Mouse (Mus musculus) bone marrow, adult 2 months (tissue): ENCODE data around the gene Orm3. TPM values are rescaled to one million over a fixed set of nuclear protein-coding genes. Genes with fewer than 3 reads are reported as not detected.
"Not testable (repeated sequence)": the region's sequence is repeated elsewhere in the genome, so short reads cannot be mapped to it uniquely, and the experiment has no call there.

Source experiments
- H3K27ac ChIP-seq: fragments of 200-500 bp; 2 replicates; pipeline ENCODE4 v1.5.1; 2012; ENCODE audit warnings: low read depth, mild to moderate bottlenecking, control low read depth, inconsistent platforms, low read length; ENCODE audit not compliant: control insufficient read depth, poor library complexity, insufficient read depth
- H3K4me1 ChIP-seq: fragments of 200-500 bp; 2 replicates; pipeline ENCODE4 v1.6.1; 2011; ENCODE audit warnings: low read length; ENCODE audit not compliant: control insufficient read depth, insufficient read depth
- H3K4me3 ChIP-seq: fragments of 200-500 bp; replicated peaks from 2 replicates; pipeline ENCODE3; 2011; ENCODE audit warnings: mild to moderate bottlenecking, low read depth, low read length, control low read depth; ENCODE audit not compliant: control insufficient read depth
- CTCF ChIP-seq: fragments of 200-500 bp; IDR thresholded peaks from 2 replicates; pipeline ENCODE4 v1.5.1; 2011; ENCODE audit warnings: low read length, control low read depth; ENCODE audit not compliant: control insufficient read depth, insufficient read depth
- POLR2A ChIP-seq: fragments of 200-500 bp; IDR thresholded peaks from 2 replicates; pipeline ENCODE4 v1.6.1; 2011; ENCODE audit warnings: low read depth, mild to moderate bottlenecking, control low read depth, low read length, borderline replicate concordance; ENCODE audit not compliant: control insufficient read depth
- WGBS: fragments of 180-500 bp; shearing (Covaris S2); methylation state at CpG from one replicate; pipeline ENCODE4 v1.1.7; 2018; 5-methylcytosine and 5-hydroxymethylcytosine counted together
- polyA plus RNA-seq: library from polyadenylated mRNA; stranded (reverse); fragments of >200 nt; gene quantifications from 2 replicates; pipeline ENCODE4 v1.2.4, GENCODE M21; 2011; ENCODE audit warnings: low replicate concordance; ENCODE audit not compliant: missing spikeins, insufficient read depth, insufficient read length

The Orm3 gene
- not detected in 2 replicates for polyA plus RNA-seq

DNA sequence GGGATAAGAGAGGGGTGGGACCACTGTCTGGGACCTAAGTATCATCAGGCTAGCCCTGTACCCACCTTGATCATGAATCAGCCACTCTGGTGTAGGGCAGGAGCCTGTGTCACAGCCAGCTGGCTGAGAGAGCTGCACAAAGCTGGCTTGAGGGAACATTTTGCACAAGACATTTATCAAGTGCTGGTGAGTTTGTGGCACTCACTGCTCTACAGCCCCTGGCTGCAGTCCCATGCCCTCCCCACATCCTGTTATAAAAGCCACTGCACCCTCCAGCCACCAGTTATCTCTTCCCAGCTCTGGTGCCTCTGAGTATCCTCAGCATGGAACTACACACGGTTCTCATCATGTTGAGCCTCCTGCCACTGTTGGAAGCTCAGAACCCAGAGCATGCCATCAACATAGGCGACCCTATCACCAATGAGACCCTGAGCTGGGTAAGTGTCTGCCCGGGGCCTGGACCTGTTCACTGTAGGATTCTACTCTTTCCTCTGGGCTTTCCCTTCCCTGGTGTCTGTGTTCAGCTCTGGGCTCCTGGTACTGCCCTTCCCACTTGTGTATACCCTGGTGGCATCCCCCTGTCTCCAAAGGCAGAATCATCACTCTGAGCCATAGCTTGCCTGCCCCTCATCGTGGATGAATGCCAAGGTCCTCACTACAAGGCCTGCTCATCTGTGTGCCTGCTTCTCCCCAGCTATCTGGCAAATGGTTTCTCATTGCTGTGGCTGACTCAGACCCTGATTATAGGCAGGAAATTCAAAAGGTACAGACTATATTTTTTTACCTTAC lies at the start of gene Orm3:
Gene Orm3 (plus strand): TSS at position 286 of the 789 bp plus-strand sequence.
- TF ChIP-seq POLR2A (no peak), CTCF (no peak)

GRCm38 (mm10) chr4:63307175-63308062 lies 48.5 kb upstream of the Orm3 start:
- H3K4me1 ChIP-seq = no peaks in the 10 kb centered on the region
- H3K27ac ChIP-seq = no peak overlapping the region
- peak; percentile 72 for TF ChIP-seq CTCF
- no peak for TF ChIP-seq POLR2A
- H3K4me3 ChIP-seq = no peak overlapping the region
- WGBS = 32% methylated on average over 21 of the region's 21 CpGs

More for the DNA sequence above, at the start of gene Orm3:
- no peaks in the 10 kb centered on the region for H3K4me1 ChIP-seq
- H3K4me3 ChIP-seq = no peak within 1 kb of the TSS
- H3K27ac ChIP-seq = no peak within 1 kb of the TSS
- 27% methylated on average over 4 of the region's 4 CpGs for WGBS

DNA sequence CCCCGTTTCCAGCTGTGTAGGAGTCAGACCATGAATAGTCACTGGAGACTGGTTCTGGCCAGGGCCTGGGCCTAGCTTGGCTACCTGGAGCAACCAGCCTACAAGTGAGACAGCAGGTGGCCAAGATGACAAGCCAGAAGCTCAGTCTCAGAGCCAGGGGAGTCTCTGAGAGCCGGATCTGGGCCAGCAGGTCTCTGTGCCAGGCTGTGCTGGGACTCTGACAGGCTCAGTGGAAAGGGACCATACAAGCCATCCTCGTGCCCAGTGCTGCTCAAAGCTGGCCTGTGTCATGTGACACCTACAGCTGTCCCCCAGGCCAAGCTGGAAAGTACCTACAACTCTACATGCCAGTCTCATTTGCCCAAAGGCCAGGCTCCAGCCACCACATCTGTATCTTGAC lies 47.6 kb upstream of the Orm3 start:
- Histone ChIP-seq H3K4me3 (no peak overlapping the region), H3K4me1 (no peaks in the 10 kb centered on the region), H3K27ac (no peak overlapping the region)
- TF ChIP-seq POLR2A = no peak
- no peak for TF ChIP-seq CTCF
- WGBS = 69% methylated on average over 3 of the region's 3 CpGs

DNA sequence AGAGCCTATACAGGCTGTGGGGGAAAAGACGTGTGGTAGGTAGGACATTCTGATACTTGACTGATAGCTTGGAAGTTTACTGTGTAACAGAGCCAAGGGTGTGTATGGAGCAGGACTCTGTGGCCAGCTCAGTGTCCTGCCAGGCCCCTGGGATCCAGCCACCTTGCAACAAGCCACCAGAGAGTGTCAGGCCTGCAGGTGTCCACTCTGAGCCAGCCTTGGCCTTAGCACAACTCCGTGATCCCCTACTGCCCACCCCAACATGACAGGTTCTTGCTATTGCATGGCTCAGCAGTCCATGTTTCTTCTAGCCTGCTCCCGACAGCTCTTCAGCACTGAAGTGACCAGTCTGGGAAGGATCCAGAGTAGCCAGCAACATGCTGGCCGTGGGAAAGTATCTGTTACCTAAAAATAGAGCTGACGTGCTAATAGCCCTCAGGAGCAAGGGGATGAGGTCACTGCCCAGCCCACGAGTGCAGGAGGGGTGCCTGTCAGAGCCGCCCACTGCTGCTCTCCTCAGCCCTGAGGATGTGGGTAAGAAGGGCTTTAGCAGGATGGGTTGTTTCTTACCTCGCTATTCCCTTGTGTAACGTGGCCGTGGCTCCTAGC lies 45.6 kb upstream of the Orm3 start:
- no peak for TF ChIP-seq POLR2A
- no peak for TF ChIP-seq CTCF
- WGBS = 53% methylated on average over 10 of the region's 10 CpGs
- no peak overlapping the region for H3K27ac ChIP-seq
- no peak overlapping the region for H3K4me3 ChIP-seq
- H3K4me1 ChIP-seq = no peaks in the 10 kb centered on the region

GRCm38 (mm10) chr4:63311426-63311825 lies 44.5 kb upstream of the Orm3 start:
- no peak overlapping the region for H3K27ac ChIP-seq
- WGBS = 75% methylated on average over 7 of the region's 7 CpGs

DNA sequence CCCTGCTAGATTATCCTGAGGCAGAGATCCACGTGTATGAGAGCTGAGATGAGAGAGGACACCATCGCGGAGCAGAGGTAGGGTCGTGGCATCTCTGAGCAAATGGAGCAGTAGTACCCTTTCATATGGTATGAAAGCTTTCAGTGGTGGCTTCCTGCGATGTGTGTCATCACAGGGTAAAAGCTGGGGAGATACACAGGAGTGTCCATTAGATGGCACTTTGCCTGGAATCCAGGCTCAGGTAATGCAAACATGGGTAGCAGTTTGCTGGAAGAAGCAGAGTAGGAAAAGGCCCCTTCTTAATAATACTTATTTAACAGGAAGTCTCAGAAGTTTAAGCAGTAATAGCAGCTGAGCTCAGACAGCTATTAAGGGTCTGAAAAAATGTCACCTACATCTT lies 41.9 kb upstream of the Orm3 start:
- Histone ChIP-seq H3K4me3 (no peak overlapping the region), H3K27ac (no peak overlapping the region), H3K4me1 (no peaks in the 10 kb centered on the region)
- WGBS = 76% methylated on average over 5 of the region's 5 CpGs
- TF ChIP-seq CTCF = no peak
- no peak for TF ChIP-seq POLR2A

More at GRCm38 (mm10) chr4:63311426-63311825, 44.5 kb upstream of the Orm3 start:
- Histone ChIP-seq H3K4me1 (no peaks in the 10 kb centered on the region), H3K4me3 (no peak overlapping the region)
- no peak for TF ChIP-seq CTCF
- TF ChIP-seq POLR2A = no peak

DNA sequence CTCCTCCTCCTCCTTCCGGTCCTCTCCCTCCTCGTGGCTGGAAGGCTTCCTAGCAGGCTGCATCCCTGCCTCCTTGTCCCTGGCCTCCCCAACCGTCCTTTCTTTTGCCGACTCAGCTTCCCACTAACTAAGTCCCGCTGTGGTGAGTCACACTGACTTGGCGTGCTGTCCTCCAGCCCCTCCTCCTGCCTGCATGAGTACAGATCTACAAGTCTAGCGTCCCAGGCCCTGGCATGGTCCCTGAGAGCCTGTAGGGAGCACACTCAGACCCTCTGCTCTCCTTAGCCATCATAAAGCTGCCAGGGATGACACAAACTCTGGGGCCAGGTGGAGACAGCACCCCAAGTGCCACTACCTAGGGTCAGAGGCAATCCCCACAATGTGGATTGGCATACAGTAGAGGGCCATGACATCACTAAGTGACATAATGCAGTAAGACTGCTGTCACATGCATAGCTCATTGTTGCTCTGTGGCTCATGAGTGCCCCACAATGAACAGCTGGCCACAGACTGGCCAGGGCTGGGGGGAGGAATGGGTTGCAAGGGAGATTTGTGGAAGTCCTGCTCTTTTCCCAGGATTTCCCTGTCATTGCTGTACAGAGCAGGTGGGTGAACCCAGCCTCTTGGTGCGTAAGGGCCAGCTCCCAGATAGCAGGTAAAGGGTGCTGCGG lies 39.8 kb upstream of the Orm3 start:
- WGBS = 48% methylated on average over 9 of the region's 9 CpGs
- Histone ChIP-seq H3K4me1 (no peaks in the 10 kb centered on the region), H3K27ac (no peak overlapping the region), H3K4me3 (no peak overlapping the region)
- TF ChIP-seq CTCF = no peak
- no peak for TF ChIP-seq POLR2A

DNA sequence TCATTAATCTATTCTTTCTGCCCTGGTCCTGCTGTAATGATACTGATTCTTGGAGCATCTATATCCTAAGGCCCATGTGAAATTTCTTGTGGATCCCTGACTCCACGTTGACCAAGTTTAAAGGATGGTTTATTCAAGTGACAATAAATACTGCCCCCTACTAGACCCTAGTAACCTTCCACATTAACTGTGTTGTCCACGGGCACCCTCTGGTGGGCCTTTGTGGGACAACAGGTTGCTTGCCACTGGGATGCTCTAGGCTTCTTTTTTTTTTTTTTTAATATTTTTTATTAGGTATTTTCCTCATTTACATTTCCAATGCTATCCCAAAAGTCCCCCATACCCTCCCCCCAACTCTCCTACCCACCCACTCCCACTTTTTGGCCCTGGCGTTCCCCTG lies 36.4 kb upstream of the Orm3 start:
- H3K27ac ChIP-seq, H3K4me1 ChIP-seq, H3K4me3 ChIP-seq: not testable (repeated sequence)
- WGBS = 25% methylated on average over 3 of the region's 3 CpGs
- peak; percentile 61 for TF ChIP-seq CTCF
